Mouse (Mus musculus): ENCODE data around the gene Morn2.
"Not testable (repeated sequence)": the region's sequence is repeated elsewhere in the genome, so short reads cannot be mapped to it uniquely, and the experiment has no call there.

Morn2 gene

DNA sequence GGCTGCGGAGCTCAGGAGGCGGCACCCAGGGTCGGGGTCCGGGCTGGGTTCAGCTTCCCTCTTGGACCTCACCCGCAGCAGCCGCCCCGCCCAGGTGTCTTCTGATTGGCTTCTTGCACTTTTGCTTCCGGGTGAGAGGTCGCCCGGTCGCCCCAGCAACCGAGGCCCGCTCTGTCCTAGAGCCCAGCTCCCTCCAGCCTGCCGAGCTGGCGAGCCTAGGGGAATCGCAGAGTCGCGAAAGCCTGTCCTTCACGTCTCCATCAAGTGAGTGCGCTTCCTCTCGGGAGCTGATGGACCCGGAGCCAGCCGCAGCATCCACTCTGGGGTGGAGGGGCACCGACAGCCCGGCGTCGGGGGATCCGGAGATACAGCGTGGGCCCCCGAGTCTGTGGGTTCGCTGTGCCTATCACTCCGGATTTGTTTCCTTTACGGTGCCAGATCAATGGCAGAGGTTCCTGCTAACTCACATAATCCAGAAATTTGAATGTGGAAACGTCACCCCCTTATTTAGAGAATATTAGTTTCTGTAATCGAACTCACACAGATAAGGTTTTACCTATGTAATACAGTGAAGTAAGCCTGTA is at the start of gene Morn2, which contains the start of gene Dhx57:
TSS of gene Morn2 (plus strand) at position 130 of the 584 bp plus-strand sequence.
TSS of gene Dhx57 (minus strand) at position 403 of the 584 bp plus-strand sequence.
- peak; percentile 96 for DNase-seq (ENCODE audit: low spot score in 2 of 2)

DNA sequence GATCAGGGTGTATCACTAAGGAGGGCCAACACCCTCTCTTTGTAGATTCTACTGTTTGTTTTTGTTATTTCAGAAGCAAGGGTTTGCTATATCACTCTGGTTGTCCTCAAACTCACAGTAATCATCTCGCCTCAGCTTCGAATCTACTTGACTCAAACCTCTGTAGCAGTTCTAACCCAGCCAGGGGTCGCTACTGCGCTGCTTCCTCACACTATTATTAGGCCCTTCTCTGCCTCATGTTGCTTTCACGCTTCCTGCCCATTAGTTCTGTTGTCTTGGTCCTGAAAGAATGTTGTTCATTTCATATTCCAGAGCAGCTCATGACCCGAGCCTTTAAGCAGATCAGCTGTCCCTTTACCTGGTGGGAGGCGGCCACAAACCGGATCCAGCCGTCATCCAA is 48.4 kb upstream of the Morn2 start:
- DNase-seq (ENCODE audit: low spot score in 2 of 2) = no peak

DNA sequence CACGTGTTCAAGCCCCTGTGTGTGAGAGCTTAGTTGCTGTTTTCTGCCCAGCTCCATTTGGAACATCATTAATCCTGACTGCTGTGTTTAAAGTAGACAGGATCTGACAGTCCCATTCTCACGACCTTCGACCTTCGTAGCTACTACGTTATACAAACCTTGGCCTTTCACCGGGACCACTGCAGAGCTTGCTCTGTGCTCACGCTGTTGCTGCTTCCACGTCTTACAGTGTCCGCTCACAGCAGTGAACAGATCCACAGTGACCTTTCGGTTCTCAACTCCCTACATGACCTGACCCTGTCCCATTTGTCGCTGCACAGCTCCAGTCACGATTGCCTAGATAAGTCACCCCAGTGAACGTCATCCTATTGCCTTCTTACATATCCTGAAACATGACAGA is 46.9 kb upstream of the Morn2 start:
- DNase-seq (ENCODE audit: low spot score in 2 of 2) = no peak

DNA sequence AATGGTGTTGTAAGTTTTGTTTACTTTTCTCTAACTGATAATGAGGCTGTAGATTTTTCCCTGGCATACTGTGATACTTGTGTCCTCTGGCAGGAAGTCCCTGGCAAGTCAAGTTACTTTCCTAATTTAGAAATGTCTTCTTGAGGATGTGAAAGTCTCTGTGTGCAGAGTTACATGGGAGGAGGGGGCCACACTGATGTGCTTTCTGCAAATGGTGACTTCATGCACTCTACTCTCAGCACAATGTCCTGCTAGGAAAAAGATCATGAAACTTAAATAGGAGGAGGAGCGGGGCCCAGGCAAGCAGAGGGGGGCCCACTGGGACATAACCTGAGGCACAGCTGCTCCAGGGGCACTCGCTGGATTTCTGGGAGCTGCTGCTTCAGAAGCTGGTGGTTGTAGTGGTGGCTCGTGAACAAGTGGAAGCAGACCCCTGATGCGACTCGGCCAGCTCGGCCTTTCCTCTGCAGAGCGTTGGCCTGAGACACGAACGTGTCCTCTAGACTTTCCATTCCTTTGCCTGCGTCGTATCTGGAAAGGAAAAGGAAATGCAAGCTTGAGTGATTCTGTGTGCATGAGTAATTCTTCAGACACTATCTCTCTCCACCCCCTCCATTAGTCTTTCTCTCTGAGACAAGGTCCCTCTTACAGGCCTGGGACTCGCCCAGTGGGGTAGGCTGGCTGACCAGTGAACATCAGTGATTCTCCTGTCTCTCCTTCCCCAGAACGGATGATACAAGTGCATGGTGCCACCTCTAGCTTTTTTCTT is 37.1 kb upstream of the Morn2 start:
- DNase-seq (ENCODE audit: low spot score in 2 of 2) = no peak

DNA sequence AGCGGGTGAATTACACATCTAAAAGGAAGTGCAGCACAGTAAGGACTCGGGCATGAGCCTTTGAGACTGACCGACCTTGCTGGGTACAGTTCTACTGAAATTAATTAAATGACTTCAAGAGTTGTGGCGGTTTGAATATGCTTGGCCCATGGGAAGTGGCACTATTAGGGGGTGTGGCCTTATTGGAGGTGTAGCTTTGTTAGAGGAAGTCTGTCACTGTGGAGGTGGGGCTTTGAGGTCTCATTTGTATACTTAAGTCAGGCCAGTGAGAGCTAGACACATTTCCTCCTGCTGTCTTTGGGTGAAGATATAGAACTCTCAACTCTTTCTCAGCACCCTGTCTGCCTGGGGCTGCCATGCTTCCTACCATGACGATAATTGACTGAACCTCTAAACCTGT is 35.6 kb upstream of the Morn2 start:
- DNase-seq (ENCODE audit: low spot score in 2 of 2) = no peak

DNA sequence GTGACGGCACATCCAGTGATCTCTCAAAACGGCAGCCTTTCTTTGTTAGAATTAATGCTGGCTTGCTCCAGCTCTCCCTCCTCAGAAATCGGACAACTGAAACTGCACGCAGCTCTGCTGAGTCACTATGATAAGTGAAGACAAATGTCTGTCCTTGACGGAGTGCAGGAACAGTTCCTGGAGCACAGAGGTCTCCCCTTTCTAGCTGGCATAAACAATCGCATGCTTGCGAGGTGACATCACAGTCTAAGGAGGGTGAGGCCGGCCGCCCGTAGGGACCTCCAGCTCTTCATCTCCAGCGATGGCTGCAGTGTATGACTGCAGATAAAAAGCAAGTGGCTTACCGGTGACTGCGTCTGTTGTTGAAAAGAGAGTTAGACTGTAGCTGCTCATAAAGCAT is 34.8 kb upstream of the Morn2 start:
- peak; percentile 32 to 59 for DNase-seq (ENCODE audit: low spot score in 2 of 2)

DNA sequence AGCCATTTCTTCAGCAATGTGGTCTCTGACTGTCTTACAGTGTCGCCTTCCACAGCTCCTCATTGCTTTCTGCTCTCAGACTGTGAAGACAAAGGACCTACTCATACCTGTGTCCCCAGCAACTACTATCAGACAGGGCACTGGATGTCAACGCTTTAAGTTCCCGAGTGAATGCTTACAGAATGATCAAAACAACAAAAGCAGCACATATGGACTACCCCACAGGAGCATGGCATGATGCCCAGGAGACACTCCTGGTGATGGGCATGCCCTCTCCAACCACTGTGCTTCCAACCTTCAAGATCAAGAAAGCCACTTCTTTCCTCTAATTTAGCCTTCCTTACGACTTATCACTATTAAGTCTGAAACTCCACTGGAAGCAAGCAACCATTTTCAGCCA is 22.9 kb upstream of the Morn2 start:
- DNase-seq (ENCODE audit: low spot score in 2 of 2) = no peak

DNA sequence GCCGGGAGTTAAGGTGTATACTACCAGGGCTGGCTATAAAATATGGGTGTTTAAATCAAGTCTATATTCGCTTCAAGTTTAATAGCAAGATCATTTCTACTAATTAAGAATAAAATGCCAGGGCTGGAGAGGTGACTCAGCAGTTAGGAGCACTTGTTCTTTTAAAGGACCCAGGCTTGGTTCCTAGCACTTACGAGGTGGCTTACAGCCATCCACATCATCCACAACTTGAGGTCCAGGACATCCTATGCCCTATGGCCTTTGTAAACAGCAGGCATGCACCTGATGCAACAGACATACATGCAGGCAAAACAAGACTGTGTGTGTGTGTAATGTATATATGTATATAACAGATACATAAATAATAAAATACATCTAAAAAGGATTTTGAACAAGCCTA is 21.9 kb upstream of the Morn2 start:
- no peak for DNase-seq (ENCODE audit: low spot score in 2 of 2)

DNA sequence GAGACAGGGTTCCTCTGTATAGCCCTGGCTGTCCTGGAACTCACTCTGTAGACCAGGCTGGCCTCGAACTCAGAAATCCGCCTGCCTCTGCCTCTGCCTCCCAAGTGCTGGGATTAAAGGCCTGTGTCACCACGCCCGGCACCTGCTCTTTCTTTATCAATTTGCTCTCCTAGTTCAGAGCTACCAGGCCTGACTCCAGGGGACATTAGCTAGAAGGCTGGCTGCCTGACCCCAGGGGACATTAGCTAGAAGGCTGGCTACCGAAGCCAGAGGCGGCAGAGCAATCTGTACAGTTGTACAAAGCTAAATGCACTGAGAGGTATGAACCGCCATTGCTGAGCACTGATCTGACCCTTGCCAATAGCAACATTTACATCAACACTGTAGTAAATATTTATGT is 19.4 kb upstream of the Morn2 start:
- not testable (repeated sequence) for DNase-seq (ENCODE audit: low spot score in 2 of 2)

DNA sequence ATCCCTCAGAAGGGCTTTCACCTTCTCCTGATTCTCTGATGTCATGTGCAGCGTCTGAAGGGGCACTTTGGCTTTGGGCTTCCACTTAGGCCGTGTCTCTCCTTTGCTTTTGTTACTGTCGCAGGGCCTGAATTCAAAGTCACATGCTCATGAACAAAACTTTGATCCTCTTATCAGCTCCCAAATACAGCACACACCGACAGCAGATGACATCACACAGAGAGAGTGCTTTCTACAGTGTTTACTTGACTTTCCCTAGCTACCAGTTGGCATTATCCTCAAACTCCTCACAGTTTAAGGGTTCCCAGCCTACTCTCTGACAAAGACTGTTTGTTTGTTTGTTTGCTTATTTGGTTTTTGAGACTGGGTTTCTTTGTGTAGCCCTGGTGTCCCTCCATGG is 11.7 kb upstream of the Morn2 start:
- DNase-seq (ENCODE audit: low spot score in 2 of 2) = no peak

DNA sequence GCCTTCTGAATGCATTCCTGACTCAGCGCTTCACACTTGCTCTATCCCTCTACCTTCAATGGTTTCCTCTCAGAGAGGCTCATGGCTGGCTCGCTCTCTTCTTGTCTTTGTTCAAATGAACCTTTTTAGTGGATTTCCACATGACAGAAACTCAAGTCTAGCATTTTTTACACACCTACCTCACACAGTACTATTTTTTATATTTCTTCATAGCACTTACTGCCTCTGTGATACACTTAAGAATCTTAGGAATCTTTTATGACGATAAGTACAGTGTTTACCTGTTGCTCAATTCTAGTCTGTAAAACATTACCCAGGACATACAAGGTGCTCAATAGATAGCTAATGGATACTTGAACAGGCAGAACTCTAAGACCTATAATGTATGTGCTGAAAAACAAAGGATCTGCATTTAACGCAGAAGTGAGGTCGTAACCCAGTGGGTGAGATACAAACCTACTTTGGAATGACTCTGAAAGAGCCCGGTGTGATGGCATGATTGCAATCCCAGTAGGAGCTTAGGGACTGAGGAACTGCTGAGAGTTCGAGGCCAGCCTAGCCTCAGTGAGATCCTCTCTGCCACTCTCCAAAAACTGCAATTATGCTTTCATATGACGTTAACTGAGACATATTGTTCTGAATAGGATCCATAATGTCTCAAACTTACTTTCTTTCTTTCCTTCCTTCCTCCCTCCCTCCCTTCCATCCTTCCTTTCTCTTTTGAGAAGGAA is 10.5 kb upstream of the Morn2 start:
- no peak for DNase-seq (ENCODE audit: low spot score in 2 of 2)

DNA sequence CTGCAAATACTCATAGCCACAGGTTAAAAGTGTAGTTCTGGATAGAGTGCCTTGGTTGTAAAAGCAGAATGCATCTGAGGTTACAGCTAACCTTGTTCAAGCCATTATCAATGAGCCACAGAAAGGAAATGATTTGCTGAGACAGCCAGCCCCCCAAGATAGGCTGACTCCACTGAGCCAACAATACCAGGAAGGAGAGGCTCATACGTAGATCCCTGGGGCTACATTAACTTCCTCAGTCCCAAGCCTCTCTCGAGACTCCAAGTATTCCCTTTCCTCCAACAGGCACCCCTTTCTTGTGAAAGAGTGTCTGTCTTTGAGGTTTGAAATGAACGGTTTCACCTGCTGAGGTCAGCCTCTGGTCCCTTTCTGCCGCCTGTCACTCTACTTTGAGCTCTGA is 5.6 kb upstream of the Morn2 start:
- DNase-seq (ENCODE audit: low spot score in 2 of 2) = no peak

DNA sequence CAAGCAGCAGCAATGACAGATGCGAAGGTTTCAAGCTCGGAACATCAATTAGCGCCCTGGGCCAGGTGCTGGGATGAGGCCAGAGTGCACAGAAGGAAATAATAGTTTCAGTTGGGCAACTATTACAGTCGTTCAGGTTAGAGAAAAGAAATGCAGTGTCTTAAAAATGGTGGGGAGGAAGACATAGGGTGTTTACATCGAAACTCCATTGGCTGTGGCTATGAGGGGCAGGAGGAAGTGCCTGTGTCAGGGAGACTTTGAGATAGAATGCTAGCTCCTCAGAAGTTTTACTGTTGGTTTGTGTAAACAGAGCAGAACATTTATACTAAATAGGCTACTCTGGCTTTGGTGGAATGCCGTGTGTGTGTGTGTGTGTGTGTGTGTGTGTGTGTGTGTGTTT is 2.0 kb upstream of the Morn2 start:
- no peak for DNase-seq (ENCODE audit: low spot score in 2 of 2)

DNA sequence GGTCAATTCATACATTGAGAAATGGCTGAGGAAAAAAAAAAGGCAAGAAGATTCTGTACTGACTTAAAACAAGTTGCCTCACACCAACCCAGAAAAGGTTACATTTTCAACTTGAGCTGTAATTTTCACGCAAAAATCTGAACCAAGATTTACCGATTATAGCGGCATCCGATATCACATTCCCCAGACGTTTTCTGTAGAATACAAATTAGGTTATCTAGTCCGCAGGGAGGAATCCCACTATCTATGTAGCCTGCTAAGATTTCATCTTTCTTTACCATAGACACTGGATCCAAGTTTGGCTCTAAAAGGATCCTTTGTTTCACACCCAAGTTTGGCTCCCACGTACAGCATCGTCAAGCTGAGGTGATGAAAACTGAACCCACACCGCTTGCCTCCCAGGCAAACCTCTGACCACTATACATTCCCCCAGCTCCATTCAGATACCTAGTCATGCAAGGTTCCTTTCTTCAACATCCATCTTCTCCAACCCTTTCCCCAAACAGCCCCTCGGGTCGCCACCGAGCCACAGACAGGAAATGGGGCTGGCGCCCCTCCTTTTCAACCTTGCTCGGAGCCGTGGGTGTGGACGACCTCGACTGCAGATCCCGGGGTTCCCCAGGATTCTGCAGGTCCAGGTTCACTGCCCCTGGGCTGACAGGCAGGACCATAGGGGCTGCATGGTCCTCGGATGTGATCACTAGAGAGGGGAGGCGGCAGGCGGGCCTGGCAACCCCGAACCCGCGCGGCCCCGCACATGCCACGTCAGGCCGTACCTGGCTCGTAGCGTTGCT is 526 bp upstream of the Morn2 start:
- no peak for DNase-seq (ENCODE audit: low spot score in 2 of 2)

DNA sequence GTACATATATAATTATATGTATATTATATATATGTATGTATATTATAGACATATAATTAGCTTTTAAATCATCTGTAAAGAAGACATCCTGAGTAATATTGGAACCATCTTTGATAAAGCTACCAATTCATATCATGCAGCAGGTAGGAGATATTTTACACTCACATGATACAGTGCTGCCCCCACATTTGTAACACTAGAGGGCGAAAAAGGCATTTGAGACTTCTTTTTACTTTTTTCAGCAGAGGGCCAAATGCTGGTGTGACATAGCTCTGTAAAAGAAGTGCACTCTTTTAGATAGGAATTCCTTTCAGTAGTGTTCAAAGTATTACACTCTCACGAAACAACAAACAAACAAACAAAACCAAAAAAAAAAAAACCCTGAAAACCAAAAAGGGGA is 1.1 kb downstream of the Morn2 start:
- no peak for DNase-seq (ENCODE audit: low spot score in 2 of 2)

DNA sequence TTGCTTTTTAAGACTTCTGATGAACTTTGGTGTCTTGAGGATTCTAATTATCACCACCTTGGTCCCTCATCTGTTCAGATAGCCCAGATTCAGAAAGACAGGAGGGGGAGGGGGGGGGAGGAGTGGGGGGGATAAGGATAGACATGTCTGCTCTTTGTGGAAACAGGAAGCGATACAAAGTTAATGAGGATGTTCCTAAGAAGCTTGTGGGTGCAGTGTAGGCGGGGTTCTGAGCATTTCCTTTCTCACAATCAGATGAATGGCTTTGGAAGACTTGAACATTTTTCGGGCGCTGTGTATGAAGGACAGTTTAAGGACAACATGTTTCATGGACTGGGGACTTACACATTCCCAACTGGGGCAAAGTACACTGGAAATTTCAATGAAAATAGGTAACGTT is 5.3 kb downstream of the Morn2 start:
- no peak for DNase-seq (ENCODE audit: low spot score in 2 of 2)

DNA sequence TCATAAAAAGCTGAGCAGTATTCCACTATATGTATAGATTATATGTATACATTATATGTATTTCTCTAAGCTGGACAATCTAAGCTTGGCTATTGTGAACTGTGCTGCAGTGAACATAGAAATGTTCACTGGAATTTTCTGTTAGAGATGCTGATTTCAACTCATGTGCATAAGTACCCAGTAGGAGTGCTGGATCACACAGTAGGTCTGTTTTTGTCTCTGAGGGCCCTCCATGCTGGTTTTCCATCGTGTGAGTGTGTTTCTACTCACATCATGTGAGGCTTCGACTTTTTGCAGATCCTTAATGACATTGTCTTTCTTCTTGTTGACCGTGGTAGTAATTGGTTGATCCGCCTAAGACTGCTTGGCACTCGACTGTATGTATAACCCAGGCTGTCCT is 8.8 kb downstream of the Morn2 start:
- DNase-seq (ENCODE audit: low spot score in 2 of 2) = no peak

DNA sequence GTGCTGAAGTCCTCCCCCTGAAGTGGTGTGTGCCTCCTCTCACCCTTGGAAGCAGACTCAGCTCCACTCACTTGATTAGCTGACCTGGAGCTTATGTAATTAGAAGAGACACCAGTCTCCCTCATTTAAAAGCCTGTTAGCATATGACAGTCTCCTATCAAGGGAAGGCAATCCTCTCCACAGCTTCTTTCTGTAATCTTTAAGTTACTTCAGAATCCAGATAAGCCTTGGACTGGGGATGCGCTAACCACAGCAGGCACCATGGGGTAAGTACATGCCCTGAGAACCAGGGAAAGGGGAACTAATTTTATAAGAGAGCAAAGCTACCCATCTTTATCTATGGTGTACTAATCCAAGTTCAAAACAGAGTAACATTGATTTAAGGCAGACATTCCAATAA is 17.2 kb downstream of the Morn2 start, which contains the start of gene Arhgef33:
TSS of gene Arhgef33 (plus strand) at position 157 of the 400 bp plus-strand sequence.
- no peak for DNase-seq (ENCODE audit: low spot score in 2 of 2)

DNA sequence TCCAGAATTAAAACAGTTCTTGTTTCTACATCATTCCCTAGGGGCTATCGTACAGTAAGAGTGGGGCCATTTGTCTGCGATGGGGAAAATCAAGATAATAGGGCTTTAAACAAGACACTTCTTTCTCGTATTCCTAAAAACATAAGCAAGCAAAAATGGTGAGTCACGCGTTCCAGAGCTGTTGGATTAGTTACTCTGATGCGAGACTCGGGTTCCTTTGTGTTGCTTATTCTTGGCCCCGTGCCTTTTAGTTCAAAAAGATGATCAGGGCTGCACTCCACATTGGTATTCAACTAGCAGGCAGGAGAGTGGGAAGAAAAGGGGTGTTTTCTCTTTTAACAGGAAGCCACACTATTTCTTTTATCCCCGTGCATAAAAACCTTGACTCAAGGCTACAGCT is 21.8 kb downstream of the Morn2 start:
- no peak for DNase-seq (ENCODE audit: low spot score in 2 of 2)

DNA sequence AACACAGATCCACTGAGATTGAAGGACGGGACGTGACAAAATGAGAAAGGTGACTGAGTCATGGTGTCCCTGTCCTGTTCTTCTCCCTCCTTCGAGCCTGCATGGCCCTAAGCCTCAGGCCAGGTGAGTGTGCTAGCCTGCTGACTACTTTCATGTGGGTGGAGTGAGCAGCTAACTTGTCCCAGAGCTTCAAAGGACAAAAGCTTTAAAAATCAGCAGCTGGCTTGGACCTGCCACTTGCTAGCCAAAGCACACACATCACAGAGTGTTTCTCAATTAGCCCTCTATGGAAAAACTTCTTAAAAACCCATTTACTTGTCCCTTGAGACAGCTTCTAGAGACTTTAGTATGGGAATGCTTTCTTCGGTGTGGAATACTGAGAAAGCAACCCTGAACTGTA is 22.4 kb downstream of the Morn2 start:
- DNase-seq (ENCODE audit: low spot score in 2 of 2) = no peak

DNA sequence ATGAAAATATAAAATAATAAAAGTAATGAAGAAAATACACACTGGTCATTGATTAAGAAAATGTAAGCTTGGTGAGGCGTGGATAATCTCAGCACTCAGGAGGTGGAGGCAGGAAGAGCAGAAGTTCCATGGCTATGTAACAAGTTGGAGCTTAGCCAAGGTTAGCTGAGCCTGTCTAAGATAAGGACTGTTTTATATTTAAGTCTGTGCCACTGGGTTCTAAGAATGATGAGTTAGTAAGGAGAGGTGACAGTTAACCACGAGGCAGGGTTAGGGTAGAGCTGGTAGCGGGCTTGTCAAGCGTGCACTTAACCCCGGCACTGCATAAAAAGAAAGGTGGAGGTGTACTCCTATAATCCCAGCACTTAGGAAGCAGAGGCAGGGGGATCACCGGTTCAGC is 32.2 kb downstream of the Morn2 start:
- DNase-seq (ENCODE audit: low spot score in 2 of 2) = no peak

DNA sequence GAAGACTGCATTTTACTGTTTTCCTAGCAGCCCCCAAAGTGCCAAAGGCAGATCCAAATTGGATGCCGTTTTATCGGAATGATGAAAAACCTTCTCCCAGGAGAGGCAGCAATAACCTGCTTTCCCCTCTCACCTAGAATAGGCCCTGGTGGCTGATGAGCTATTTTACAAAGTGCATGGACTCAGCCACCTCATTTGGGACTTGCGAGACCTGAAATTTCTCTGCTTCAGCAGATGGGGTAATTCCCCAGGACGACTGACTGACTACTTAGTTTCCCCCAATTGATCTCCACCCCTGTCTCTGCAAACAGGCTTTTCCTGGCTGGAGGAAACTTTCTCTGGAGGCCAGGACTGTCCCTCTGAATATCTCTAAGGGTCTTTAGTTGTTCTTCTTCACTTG is 33.0 kb downstream of the Morn2 start:
- DNase-seq (ENCODE audit: low spot score in 2 of 2) = no peak
